ENCODE assay signal across 8 mouse cellular contexts in genomic region chr7:126008789-126009148, GRCm38 (mm10).
DNase-seq lines count a peak whose midpoint lies in the region; ATAC-seq lines count a peak whose summit lies in the region.

No protein-coding gene starts in this region.

- no peak overlapping the region for H3K9ac ChIP-seq in hindbrain, embryonic 13.5 days

- peak overlapping the region; percentile 52 for H3K27ac ChIP-seq in hindbrain, embryonic 13.5 days

- no peaks in the 10 kb centered on the region for H3K27me3 ChIP-seq in hindbrain, embryonic 13.5 days

- ATAC-seq in hindbrain, embryonic 13.5 days (ENCODE audit: low FRiP score) = peak; percentile 55

- intact Hi-C loops in left cerebral cortex, postnatal 4 days (cut with DNase I) = no loop called here

- no peaks in the 10 kb centered on the region for H3K36me3 ChIP-seq in hindbrain, embryonic 13.5 days

- H3K9me3 ChIP-seq in hindbrain, embryonic 13.5 days = no peaks in the 10 kb centered on the region

- 29% methylated on average over 7 of the region's 7 CpGs for WGBS in hindbrain, embryonic 13.5 days

- no peak overlapping the region for H3K4me2 ChIP-seq in hindbrain, embryonic 13.5 days

- H3K4me3 ChIP-seq in hindbrain, embryonic 13.5 days = no peak overlapping the region

- DNase-seq in embryo, embryonic 10 days (ENCODE audit: low spot score) = peak; percentile 39
- DNase-seq in embryo, embryonic 9.5 days (ENCODE audit: extremely low spot score) = no peak
- peak; percentile 91 for DNase-seq in left cerebral cortex, postnatal 4 days
- peak; percentile 84 to 92 for DNase-seq in right cerebral cortex, postnatal 10 days (ENCODE audit: low spot score in 2 of 2)
- no peak for DNase-seq in testis, postnatal 10 days (ENCODE audit: low spot score)
- DNase-seq in thymus, postnatal 14 days = no peak
- DNase-seq in cerebellum, adult 8-10 months = no peak

- H3K4me1 ChIP-seq in hindbrain, embryonic 13.5 days (replicated peaks) = peaks cover 58% of the 10 kb centered on the region

Comparison
In these comparisons a context has a peak if more than half of its experiments do, and no peak if none do; other contexts are left out.
1. DNase-seq: peak in embryo, embryonic 10 days (single experiment), left cerebral cortex, postnatal 4 days (single experiment) and right cerebral cortex, postnatal 10 days (2 of 2); none in embryo, embryonic 9.5 days (single experiment), testis, postnatal 10 days (single experiment), thymus, postnatal 14 days (single experiment) and cerebellum, adult 8-10 months (single experiment).